Mouse (Mus musculus) olfactory bulb, adult 2 months (tissue): ENCODE data around the gene Mxd4.

ENCODE experiments used
- CTCF ChIP-seq: fragments of 200-500 bp; IDR thresholded peaks from 2 replicates; pipeline ENCODE4 v1.5.1; 2012; ENCODE audit warnings: low read depth, mild to moderate bottlenecking, low read length, moderate library complexity; ENCODE audit not compliant: insufficient read depth
- POLR2A ChIP-seq: fragments of 200-500 bp; IDR thresholded peaks from 2 replicates; pipeline ENCODE4 v1.6.1; 2012; ENCODE audit warnings: mild to moderate bottlenecking, low read depth, low read length, moderate library complexity; ENCODE audit not compliant: insufficient read depth

- TF ChIP-seq CTCF (no peak), POLR2A (no peak)
These were observed 8.9 kb upstream of the Mxd4 start for GRCm38 (mm10) chr5:34196423-34196822.
